Mouse (Mus musculus) layer of hippocampus, adult 11-12 months (tissue): ENCODE data around the gene Tecpr1.

Experiments used
- DNase-seq: peaks from one replicate; pipeline ENCODE4 v3.0.0; 2022; ENCODE audit warnings: low spot score

The Tecpr1 gene

DNA sequence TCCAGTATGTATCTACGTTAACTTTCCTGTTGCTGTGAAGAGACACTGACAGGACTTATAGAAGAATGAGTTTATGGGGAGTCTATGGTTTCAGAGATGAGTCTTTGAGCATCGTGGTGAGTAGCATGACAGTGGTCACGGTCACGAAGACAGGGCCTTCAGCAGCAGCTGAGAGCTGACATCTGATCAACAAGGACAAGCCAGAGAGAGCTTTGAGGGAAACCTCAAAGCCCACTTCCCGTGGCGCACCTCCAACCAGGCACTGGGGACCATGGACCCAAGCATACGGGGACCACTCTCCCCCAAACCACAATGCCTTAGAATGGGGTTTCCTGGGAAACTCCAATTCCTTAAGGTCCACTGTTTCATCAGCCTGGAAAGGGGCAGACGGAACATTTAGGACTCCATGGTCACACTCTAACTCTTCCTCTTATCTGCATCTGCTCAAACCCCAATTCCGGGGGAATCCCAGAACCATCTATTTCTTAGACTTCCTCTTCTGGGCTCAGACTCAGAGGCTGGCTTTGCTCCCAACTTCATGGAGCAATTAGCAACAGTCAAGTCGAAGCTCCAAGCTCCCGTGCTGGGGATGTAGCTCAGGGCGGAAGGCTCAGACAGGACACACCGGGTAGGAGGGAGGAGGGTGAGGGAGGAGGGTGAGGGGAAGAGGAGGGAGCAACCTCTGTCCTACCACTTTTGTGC is 28.6 kb upstream of the Tecpr1 start:
- no peak for DNase-seq

DNA sequence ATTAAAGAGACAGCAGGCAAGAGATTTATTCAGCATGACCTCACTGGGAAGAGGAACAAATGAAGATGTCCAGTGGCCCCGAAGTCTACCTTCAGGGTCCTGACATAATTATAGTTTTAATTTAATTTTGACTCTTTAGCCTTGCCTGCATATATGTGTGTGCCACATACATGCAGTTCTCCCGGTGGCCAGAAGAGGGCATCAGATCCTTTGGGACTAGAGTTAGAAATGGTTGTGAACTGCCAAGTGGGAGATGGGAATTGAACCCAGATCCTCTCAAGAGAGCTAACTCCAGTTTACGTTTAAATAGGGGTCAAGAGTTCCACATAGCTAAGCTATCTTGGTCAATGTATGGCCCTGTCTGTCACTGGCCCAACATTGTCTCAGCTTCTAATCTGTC is 26.5 kb upstream of the Tecpr1 start:
- DNase-seq = no peak

DNA sequence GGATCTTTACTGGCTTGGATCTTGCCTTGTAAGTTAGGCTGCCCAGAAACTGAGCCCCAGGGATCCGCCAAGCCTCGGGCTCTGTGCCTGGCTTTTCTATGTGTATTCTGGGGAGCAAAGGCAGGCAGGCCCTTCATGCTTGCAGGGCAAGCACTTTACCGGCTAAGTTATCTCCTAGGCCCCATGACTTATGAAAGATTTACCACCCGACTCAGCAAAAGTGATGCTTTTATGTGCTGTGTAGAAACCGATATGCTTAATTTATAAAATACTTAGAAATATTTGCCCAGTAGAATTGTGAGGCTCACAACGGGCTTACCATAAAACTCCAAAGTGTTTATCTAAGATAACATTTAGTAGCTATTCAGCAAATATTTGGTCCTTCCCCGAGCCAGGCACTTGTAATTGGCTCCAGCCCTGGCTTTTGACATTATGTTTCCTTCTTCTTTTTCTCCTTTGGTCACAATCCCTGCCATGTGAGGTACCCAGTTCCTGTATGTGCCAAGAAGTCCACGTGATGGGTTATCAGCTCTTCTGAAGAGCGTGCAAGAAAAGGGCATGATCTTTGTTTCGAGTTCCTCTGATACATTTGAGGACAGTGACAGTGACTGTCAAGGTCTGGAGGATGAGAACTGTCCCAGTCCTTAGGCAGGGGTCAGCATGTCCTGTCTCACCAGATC is 24.6 kb upstream of the Tecpr1 start:
- DNase-seq = no peak

DNA sequence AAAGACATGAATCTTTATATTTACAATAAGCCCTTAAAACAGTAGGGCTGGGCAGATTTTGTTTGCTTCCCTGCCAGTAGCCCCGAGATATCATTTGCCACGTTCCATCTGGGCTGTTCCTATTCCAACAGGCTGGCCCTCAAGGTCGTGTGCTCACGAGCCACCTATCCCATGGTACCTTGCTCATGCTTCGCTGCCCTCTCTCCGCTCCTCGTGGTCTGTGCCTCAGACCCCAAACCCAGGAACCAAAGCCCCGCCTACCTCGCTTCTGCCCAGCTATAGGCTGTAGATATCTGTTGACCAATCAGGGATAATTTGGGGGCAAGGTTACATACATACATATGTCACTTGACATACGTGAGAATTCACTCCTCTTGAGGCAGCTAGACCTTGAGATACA is 23.9 kb upstream of the Tecpr1 start:
- no peak for DNase-seq

DNA sequence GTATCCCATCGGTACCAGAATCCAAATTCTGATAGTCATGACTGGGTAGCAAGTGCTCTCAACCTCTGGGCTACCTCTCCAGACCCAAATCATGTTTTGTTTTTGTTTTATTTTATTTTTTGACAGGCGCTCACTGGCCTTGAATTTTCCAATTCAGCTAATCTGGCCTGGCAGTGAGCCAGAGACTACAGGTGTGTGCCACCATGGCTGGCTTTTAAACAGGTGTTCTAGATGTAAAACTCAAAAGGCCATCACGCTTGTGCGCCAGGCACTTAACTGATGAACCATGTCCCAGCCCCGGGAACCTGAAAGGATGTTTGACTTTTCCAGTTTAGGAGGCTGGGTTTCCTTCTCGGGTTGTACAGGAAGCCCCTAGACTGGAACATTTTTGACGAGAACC is 23.3 kb upstream of the Tecpr1 start:
- no peak for DNase-seq

DNA sequence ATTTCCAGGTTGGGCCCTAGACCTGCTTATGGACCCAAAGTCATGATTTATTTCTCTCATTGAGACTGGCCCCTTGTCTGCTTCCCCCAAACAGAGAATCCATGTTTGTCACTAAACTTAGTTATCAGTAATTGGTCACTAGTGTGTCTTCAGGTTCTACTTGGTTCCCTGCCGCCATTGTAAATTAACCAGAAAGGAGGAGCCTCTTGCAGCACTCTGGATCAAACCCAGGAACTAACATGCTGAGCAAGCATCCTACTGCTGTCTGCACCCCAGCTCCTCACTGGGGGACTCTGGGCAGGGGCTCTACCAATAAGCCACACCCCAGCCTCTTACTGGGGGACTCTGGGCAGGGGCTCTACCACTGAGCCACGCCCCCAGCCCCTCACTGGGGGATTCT is 22.2 kb upstream of the Tecpr1 start:
- no peak for DNase-seq

DNA sequence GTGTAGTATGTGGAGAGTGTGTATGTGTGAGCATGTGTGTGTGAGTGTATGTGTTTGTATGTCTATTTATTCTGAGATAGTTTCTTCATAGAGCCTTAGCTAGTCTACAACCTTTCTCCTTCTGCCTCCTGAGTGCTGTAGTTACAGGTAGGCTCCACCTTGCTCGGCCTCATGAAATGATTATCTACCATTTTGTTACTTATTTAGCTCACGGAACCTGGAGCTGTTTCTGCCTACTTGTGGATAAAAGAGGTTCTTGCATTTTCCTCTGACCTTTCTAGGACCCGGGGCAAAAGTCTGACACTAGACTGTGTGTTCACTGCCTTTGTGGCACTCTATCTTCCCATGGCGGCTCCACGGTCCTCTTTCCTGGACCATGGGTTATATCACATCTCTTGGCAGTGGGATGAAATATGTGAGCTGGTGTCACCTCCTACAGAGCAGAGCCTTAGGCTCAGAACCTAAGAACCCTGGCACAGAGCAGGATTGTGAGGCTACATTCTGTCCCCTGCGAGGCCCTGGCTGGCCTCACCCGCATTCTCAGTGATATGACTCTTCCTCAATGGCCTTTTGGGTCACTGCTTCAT is 20.6 kb upstream of the Tecpr1 start, which contains the start of gene Bri3:
Gene Bri3, plus strand, starts transcription at position 537 of the 587 bp plus-strand sequence.
- no peak for DNase-seq

DNA sequence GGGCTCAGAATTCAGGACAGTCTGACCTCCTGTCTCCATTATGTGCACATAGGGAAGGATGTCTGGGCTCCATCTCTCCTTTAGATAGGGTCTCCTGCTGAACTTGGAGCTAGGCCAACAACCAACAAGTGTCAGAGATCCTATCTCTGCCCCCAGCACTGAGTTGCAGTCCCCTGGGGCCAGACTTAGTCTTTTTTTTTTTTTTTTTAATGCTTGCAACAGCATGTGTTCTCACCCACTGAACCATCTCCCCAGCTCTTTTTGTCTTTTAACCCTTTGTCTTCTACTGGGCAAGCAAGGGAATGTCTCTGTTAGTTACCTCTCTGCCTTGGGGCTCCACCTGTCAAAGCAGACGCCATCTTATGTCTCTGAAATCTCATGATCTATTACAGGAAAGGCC is 15.6 kb upstream of the Tecpr1 start:
- DNase-seq = no peak

DNA sequence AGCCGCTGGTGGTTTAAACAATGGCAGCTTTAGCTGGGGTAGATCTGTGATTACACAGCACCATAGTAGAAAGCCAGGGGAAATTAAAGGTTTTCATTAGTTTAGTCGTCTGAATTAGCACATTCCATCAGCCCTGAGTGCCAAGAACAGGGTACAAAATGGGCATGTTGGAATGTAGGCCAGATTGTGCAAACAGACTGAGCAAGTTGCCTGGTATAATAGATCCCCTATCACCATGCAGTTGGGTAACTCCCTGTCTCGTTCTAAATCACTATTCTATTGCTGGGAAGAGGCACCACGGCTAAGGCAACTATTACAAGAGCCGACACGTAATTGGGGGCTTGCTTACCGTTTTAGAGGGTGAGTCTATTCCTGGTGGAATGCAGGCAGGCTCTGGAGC is 11.3 kb upstream of the Tecpr1 start:
- DNase-seq = peak; percentile 69

DNA sequence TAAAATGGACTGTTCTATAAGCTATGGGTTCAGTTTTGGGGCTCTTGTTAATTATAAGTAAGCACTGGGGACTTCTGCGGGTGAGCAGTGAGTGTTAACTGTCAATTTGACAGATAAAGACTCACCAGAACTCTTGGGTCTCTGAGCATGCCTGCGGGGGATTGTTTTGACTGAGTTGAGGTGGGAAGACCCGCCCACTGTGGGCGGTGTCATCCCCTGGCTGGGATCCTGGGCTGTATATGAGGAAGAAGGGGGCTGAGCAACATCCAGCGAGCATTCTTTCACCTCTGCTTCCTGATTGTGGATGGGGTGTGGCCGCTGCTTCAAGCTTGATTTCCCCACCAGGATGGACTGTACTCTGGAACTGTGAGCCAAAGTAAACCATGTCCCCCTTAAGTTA is 10.8 kb upstream of the Tecpr1 start:
- DNase-seq = no peak

DNA sequence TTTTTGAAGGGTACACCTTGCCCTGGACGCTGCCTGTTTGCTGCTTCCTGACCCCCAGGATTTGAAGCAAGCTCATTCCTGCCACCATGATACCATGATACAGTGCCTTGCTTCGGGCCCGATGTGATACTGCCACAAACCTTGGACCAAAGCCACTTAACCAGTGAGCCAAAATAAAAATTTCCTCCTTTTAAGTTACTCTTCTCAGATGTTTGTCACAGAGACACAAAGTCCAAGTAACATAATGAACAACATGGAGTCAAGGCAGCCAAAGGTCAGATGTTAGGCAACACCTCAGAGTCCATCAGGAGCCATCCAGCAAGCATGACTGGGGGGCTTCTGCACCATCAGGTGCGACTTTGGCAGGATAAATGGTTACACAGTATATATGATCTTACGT is 9.1 kb upstream of the Tecpr1 start:
- DNase-seq = no peak

DNA sequence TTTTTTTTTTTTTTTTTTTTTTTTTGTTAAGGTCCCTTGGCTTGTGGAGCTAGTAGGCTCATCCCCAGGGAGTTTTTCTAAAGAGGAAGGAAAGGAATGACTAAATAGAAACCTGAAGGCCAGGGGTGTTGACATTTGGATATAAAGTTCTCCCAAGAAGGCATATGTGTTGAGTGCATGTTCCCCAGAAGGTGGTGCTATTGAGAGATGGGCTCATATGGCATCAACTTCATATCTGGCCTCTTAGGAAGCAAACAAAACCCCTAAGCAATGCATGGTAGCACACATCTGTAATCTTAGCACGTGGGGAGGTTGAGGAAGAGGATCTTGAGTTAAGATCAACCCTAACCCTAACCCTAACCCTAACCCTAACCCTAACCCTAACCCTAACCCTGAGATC is 8.0 kb upstream of the Tecpr1 start:
- no peak for DNase-seq

DNA sequence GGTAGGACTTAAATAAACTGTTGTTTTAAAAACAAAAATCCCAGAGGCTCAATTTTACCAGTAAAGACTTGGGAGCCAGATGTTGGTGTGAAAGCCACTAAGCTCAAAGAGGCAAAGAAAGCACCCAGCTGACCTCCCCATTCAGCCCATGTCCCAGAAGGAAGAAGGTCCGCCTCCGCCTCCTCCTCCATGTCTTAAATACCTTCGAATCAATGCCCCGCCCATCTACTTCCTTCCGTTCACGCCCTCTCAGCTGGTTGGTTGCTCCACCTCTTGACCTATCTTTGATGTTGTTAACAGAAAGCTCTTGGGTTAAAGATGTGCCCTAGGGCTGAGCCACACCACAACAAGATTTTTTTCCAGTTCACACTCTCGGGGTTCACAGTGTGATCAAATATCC is 6.8 kb upstream of the Tecpr1 start:
- DNase-seq = no peak

DNA sequence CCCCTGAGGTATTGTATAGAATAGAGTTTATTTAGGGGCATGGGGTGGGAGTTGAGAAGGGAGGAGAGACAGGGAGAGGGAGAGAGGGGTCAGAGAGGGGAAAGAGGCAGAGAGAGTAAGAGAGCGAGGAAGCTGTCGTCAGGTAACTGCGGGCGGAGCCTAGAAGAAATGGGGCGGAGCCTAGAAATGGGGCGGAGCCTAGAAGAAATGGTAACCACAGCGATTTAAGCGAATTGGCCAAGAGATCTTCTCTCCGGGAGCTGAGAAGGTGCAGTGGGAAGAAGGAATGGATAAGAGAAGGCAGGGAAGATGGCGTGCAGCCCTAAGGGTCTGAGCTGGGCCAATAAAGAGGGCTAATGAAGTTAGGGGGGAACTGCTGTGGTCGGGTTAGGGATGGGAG is 2.8 kb upstream of the Tecpr1 start:
- no peak for DNase-seq

DNA sequence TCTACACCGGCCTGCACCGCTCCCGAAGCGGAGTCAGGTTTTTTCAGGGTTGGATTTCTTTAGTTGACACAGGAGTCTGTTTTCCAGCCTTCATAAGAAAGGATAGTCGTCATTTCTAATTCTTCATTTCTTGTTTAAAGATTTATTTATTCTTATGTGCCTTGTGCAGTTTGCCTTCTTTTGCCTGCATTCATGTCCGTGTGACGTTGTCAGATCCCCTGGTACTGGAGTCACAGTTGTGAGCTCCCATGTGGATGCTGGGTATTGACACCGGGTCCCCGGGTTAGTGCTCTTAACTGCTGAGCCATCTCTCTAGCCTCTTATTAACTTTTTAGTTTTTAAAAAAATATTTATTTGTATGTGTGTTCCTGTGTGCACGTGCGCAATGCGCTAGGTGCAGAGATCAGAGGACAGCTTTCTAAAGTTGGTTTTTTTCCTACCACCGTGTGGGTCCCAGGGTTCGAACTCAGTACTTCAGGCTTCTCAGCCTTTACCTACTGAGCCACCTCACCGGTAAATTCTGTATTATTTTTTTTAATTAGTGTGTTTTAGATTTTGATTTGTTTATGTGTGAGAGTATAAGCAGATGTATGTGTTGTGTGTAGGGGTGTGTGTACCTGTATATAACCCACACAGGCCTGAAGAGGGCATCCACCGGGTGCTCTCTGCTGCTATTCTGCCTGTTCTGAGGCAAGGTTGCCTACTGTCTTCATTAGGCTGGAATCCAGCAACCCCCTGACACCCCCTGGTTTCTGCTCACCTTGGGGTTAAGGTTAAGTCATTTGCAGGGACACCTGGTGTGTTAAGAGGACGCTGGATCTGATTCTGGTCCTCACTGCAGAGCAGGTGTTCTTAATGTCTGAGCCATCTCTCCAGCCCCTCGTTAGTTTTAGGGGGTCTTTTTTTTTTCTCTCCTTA is 743 bp upstream of the Tecpr1 start:
- no peak for DNase-seq

DNA sequence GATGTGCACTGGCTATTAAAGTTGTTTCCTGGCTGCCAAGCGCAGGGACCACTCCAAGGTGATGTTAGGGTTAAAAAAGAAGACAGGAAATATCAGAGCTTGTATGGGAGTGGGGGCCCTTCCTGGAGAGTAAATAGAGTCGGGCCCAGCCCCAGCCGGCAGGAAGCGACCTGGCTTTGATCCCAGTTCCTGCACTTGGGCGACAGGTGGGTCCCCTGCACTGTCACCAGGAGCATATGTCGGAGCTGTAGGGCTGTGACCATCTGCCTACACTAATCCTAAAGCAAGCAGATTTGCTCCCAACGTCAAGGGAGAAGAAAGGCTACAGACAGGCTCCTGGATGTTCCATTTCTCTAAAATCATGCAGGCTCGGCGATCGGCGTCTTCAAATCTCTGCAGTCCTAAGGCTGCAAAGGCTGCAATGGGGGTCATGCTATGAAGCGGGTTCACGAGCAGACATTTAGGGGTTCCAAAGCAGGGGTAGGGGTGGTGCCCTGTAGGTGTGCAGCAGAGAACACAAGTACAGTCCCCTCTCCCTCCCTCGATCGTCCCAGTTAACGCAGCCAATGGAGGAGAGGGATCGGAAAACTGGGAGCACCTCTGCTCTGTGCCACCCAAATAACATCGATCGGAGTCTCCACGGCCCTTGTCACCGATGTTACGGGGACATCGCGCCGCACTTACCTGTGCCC is 458 bp downstream of the Tecpr1 start:
- peak; percentile 36 for DNase-seq

DNA sequence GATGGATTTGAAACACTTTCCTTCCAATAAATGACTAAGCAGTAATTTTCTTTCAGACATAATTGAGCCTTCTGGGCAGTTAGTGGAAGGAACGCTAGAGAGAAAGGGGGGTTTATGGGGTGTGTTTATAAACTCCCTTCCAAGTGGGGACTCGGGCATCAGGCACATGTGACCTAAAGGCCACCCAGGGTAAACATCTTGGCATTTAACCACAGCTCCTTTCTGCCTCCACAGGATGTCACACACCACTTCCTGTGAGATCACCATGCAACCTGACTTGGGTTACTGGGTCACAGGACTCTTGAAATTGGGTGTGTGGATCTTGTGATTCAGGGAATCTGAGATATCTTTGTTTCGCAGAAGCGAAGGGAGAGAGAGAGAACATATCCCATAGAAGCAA is 2.1 kb downstream of the Tecpr1 start:
- DNase-seq = no peak

DNA sequence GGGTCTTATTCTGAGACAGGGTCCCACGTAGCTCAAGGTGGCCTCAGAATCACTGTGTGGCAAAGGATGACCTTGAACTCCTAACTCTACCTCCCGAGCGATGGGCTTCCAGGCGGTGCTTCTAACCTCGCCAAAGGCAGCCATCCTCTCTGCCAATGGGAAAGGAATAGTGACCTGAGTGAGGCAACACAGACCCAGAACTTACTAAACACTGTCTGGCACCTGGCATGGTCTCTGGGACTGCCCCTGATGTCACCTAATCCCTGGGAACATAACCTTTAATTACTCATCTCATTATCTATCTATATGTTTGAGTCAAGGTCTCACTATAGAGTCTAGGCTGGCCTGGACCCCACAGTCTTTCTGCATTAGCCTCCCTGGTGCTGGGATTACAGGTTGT is 3.5 kb downstream of the Tecpr1 start:
- DNase-seq = no peak

DNA sequence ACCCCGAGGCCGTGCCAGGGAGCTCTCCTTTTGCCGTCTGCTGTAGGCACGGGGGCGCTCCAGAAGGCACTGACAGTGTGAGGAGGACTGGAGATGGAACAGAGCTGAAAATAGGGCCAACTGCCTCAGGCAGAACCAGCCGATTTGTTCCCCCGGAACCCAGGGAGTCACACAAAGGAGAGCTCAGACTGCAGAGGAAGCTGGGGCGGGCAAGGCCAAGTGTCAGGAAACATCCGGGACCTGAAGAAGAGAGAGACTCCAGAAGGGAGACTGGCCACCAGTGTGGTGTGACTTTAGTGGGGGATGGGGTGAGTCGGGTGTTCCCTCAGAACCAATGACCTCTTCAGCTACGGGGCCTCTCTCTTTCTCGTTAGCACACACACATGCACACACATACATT is 4.1 kb downstream of the Tecpr1 start:
- DNase-seq = no peak

DNA sequence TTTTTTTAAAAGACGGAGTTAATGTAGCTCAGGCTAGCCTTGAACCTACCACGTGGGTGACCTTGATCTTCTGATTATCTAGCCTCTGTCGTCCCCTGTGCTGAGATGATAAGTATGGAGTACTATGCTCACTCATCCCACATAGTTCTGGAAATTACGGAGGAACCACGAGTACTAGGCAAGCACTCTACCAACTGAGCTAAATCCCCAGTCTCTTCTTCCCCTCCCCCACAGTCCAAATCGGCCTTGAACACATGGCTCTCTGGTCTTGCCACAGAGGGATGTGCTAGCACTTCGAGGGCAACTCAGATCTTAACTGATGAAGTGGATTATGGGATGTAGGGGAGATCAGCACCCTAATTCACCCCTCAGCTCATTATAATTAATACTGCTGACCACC is 5.4 kb downstream of the Tecpr1 start:
- no peak for DNase-seq

DNA sequence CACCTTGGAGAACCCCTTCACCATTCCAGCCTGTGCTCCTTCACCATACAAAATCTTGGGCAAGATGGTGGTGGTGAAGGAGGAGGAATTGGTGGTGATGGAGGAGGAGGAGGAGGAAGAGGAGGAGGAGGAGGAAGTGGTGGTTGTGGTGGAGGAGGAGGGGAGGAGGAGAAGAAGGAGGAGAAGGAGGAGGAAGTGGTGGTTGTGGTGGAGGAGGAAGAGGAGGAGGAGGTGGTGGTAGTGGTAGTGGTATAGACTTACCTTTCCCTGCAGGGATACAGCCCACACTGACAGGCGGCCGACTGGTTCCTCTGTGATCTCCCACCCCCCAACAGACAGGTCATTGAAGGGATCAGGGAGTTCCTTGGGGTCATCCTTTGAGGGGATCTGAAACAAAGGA is 7.4 kb downstream of the Tecpr1 start:
- DNase-seq = no peak

DNA sequence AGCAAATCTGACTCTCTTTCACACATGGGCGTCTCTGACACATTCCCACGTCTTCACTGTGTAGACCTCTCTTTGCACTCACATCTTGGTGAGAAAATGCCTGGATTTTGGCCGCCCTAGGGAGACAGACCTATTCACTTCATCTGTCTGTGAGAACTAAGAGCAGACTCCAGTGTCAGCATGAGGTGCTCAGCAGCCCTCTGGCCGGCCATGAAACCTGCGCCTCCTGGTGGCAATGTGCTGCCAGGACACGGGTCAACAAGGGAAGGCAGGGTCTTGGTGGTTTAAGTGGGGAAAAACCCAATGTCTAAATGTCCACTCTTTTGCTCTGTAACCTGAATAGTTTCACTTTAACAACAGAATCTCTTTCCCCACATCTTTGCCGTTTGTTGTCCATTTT is 9.0 kb downstream of the Tecpr1 start:
- DNase-seq = no peak
